Mouse (Mus musculus): Measurements from ENCODE around the gene Ivd.

- TF ChIP-seq CTCF (IDR thresholded peaks at IDR 0.05; ENCODE audit: low read depth, low read length) = no peak
- no peak for TF ChIP-seq POLR2A (IDR thresholded peaks at IDR 0.05; ENCODE audit: borderline replicate concordance, low read depth, low read length)
Measured at GRCm38 (mm10) chr2:118851756-118852155, 10.0 kb upstream of the Ivd start.

Data from bone marrow macrophage, adult 2 months (primary cell).